Mouse (Mus musculus) thymus, adult 2 months (tissue): ENCODE data around the gene Rabac1.

Experiments used
- CTCF ChIP-seq: fragments of 200-500 bp; IDR thresholded peaks from 2 replicates; pipeline ENCODE4 v1.5.1; 2012; ENCODE audit warnings: mild to moderate bottlenecking, control low read depth, low read length, moderate library complexity, borderline replicate concordance; ENCODE audit not compliant: control insufficient read depth, poor library complexity, insufficient read depth; ENCODE audit errors: extremely low read depth
- POLR2A ChIP-seq: fragments of 200-500 bp; IDR thresholded peaks from 2 replicates; pipeline ENCODE4 v1.6.1; 2012; ENCODE audit warnings: mild to moderate bottlenecking, low read length, control low read depth, moderate library complexity; ENCODE audit not compliant: control insufficient read depth, poor library complexity, insufficient read depth; ENCODE audit errors: extremely low read depth

- no peak for TF ChIP-seq CTCF
- no peak for TF ChIP-seq POLR2A
Measured at GRCm38 (mm10) chr7:24947316-24948048, 25.1 kb downstream of the Rabac1 start.
